Mouse (Mus musculus) thymus, postnatal 14 days (tissue): ENCODE data around the gene Ddr1.
"Not testable (repeated sequence)": the region's sequence is repeated elsewhere in the genome, so short reads cannot be mapped to it uniquely, and the experiment has no call there.

Experiments
- DNase-seq: peaks from one replicate; pipeline ENCODE4 v3.0.0; 2021

The Ddr1 gene

DNA sequence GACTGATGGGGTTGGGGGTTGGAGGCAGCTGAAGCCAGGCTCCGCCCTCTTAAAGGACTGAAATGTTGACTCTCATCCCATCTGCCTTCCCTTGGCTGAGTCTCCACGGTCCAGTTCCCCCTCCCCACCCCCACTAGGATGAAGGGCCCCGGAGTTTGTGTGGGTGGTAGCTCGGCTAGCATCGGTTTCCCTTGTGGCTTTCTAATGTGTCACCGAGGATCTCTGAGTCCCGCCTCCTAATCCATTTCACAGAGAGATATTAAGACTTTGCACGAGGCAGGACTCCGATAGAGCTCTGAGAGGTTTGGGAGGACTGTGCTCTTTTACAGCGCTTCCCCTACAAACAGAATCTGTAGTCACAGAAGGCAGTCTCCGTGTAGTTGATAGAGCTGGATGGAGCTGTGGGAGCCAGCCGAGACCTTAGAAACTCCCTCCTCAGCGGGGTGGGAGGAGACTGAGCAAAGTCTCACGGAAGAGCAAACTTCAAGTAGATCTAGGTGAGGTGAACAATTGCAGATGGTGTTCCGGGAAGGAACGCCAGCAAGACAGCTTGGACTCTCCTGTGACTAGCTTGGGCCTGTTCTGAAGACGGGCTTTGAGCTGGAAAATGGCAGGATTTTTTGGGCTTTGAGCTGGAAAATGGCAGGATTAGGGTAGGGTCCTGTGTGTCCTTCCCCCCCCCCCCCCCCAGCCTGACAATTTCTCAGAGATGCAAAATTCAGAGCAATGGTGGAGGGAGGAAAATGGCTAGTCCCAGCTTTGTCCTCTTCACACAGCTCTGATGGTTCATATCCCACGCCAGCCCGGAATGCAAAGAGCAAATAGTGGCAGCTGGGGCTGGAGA is at the start of gene Ddr1:
TSS of gene Ddr1 (minus strand) at position 1 of the 844 bp plus-strand sequence.
- DNase-seq = peak; percentile 63

- no peak for DNase-seq
Observed at GRCm38 (mm10) chr17:35753668-35754067, 49.2 kb upstream of the Ddr1 start.

DNA sequence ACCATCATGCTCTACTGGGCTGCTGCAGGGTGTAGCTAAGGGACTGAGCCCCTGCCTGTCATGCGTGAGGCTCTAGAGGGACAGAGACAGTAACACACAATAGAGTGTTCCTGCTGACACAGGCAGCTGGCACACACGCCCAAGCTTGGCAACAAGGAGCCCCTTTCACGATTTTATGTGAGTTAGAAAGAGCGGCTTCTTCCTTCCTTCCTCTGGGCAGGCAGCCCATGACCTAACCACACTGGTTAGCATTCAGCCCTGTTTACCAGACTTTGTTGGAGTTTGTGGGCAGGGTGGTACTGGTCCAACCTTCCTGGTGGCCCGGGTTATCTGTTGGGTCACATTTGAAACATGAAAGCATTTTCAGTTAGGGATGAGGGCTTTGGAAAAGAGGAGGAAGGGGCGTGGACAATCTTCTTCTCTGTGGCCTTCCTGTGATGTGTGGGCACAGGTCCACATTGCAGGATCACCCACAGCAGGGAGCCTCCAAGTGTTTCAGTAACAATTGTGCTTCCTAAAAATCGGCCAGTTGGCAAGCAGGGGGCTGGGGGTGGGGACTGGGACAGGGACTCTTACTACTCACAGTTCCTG is 47.9 kb upstream of the Ddr1 start:
- no peak for DNase-seq

GRCm38 (mm10) chr17:35749685-35750084 is 45.3 kb upstream of the Ddr1 start:
- DNase-seq = no peak

- no peak for DNase-seq
Observed at GRCm38 (mm10) chr17:35744361-35744760, 39.9 kb upstream of the Ddr1 start.

DNA sequence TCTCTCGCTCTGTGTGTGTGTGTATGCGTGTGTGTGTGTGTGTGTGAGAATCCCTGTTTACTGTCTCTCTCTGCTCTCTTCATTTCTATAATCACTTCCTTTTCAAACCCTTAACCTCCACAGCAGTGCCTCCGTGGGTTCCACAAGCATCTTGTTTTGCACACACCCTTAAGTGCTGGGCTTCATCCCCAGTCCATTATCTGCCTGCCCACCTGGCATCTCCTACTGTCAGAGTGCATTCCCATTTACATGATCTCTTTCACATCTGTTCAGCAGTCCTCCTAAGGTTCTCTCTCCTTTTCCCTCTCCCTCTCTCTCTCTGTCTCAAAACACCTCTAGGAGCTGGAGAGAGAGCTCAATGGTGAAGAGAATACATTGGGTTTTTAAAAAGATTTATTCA is 38.5 kb upstream of the Ddr1 start:
- DNase-seq = no peak

GRCm38 (mm10) chr17:35741589-35742226 is 37.3 kb upstream of the Ddr1 start:
- DNase-seq = no peak

DNA sequence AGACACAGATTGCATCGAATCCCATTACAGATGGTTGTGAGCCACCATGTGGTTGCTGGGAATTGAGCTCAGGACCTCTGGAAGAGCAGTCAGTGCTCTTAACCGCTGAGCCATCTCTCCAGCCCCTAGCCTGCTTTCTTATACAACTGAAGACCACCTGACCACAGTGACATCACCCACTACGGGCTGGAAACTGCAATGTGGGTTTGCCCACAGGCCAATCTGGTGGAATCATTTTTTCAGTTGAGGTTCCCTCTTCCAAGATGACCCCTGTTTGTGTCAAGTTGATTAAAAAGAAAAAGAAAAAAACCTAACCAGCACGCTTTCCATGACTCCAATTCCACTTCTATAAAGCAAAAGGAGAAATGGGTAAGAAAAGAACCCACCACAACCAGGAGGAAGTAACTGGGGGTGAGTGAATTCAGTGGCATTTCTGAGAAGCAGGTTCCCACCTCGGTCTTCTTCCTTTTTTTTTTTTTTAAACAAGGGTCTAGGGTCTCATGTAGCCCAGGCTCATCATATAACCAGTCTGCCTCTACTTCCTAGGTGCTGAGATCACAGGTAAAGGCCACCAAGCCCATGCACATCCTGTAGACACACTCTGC is 36.0 kb upstream of the Ddr1 start:
- DNase-seq = no peak

- DNase-seq = peak; percentile 93
Observed at GRCm38 (mm10) chr17:35739675-35740074, 35.3 kb upstream of the Ddr1 start.

DNA sequence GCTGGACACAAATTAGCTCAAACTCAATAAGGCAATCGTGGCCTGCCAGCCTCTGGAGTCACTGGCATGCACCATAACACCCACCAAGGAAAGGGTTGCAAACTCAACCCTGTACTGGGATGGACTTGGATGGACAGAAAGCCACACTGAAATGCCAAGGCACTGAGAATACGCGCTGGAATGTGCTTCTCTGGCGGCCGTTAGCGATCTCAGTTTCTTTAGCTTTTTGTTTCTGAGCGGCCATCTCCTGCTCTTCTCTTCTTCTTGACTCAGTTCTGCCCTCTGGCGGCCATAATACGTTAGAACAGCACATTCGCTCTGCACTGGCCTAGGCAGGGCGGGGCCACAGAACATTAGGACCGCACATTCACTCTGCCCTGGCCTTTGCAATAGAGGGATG is 33.3 kb upstream of the Ddr1 start:
- DNase-seq = peak; percentile 84

GRCm38 (mm10) chr17:35736280-35736960 is 32.0 kb upstream of the Ddr1 start:
- DNase-seq = peak; percentile 80

GRCm38 (mm10) chr17:35734478-35734877 is 30.1 kb upstream of the Ddr1 start:
- DNase-seq = peak; percentile 26

DNA sequence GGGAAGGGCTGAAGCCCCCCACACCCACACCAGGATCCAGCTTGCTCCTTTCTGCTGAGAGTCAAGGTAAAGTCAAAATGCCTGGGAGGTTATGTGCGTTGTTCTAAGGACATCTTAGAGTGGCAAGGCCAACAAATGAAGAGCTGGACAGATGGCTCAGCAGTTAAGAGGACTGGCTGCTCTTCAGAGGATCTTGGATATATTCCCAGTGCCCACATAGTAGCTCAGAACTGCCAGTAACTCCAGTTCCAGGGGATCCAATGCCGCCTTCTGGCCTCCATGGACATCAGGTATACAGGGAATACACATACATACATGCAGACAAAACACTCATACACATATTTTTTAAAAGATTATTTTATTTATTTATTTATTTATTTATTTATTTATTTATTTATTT is 29.0 kb upstream of the Ddr1 start:
- DNase-seq = no peak

GRCm38 (mm10) chr17:35731431-35732145 is 27.2 kb upstream of the Ddr1 start:
- DNase-seq = no peak

DNA sequence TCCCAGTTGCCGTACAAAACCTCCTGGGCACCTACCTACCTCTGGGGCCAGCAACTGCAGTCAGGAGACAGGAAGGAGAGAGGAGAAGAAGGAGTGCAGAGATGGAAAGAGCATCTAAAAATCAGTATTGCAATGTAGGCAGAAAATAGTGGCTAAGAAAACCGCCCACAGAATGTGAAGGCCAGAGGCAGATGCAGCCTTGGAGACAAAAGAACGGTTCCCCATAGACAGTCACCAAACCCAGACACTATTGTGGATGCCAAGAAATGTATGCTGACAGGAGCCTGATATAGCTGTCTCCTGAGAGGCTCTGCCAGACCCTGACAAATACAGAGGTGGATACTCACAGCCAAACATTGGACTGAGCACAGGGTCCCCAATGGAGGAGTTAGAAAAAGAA is 25.7 kb upstream of the Ddr1 start:
- not testable (repeated sequence) for DNase-seq

GRCm38 (mm10) chr17:35728821-35729220 is 24.4 kb upstream of the Ddr1 start:
- no peak for DNase-seq

DNA sequence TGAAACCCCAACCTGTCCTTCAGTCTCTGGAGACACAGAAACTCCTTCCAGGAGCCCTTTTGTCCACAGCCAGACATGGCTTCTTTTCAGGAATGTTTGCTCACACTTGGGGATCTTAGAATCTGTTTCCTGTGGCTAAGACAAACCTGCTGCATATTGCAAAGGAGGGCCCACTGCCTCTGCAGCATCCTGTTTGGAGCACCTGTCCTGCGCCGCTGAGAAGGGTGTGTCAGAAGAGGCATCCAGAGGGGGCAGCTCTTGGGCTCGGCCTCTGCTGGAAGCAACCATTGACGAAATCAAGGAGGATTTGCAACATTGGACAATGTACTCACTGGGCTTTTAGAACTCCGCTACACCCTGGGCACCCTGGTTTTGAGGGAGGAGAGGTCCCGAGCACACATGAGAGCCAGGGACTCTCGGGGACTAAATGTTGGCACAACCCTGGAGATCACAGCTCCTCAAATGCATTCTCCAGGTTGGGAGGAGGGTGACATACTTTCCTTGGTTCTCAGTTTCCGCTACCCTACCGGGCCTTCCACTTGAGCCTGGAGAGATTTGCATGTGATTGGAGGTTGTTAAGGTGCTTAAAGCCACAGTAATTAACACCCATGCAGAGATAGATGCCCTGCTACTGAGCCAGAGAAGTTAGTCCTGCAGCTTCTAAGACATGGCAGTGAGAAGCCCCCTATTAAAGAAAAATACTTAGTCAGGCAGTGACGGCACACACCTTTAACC is 23.2 kb upstream of the Ddr1 start:
- DNase-seq = no peak

DNA sequence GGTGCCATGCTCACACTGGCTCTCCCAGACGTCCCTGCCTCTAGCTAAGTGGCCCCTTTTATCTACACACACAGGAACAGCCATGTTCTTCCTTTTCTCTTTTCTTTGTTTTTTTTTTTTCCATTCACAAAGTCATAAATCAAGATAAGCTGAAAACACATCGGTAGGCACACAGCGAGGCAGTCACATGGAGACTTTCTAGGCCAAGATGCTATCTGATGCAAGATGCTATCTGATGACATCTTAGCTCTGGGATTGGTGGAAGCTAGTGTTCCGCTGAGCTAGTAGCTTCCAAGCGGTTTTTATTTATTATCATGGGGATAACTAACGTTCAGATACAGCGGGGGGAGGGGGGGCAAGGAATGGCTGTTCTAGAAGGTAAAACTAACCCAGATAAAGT is 22.6 kb upstream of the Ddr1 start:
- no peak for DNase-seq

DNA sequence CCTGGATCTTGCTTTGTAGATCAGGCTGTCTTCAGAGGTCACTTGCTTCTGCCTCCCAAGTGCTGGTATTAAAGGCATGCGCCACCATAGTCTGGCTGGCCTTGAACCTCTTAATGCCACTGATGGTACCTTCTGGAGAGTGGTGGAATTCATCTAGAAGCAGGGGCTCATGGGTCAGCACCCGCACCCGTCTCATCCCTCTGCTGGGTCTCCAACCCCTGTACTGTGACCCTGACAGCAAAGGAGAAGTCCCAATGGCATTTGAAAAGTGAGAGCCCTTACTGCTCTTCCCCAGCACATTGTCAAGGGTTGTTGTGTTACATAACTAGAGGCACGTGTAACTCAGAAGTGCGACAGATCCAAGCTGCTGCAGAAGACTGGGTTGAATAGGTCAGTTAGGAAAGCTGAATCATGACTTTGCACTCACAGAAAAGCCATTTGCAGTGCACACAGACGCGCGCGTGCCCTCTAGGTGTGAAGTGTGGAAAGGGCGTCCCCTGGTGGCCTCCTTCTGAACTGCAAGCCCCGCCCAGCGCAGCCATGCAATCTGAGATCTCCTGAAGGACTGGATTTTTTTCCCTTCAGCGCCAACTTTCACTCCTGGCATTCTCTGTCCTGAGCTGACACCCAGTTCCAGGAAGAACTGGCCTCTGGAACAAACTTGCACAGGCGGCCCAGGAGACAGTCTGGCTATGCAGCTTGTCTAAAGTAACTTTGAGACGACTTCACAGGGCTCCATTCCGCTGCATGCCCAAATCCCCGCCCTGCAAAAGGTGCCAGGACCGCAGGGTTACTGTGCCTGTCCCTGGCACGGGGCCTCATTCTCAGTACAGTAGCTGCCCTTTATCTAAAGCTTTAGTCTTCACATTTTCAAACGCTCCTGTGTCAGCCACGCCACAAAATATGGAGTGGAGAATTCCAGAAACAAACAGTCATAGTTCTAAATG is 21.1 kb upstream of the Ddr1 start:
- peak; percentile 88 for DNase-seq

DNA sequence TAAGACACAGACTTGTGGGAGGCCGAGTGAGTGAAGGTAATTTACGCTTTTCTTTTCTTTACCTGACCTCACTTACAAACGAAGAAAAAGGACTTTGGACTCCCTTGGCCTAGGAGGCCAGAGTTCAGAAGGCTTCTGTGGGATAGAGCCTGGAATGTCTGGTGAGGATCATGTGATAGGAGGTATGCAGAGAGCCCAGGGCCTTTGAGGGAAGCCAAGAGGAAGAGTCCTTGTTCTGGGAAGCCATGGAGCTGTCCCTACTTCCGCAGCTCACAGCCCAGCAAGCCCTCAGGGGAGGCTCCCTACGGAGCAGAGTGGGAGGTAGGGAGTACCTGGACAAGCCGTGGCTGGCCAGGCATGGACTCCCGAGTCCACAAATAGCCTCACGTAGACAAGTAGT is 17.3 kb upstream of the Ddr1 start:
- no peak for DNase-seq
